Mouse (Mus musculus): ENCODE data around the gene Stard13. TPM values are rescaled to one million over a fixed set of nuclear protein-coding genes. Genes with fewer than 3 reads are reported as not detected.

Gene Stard13
- polyA plus RNA-seq, 1 experiment from 2014 or later = 9.0 TPM

DNA sequence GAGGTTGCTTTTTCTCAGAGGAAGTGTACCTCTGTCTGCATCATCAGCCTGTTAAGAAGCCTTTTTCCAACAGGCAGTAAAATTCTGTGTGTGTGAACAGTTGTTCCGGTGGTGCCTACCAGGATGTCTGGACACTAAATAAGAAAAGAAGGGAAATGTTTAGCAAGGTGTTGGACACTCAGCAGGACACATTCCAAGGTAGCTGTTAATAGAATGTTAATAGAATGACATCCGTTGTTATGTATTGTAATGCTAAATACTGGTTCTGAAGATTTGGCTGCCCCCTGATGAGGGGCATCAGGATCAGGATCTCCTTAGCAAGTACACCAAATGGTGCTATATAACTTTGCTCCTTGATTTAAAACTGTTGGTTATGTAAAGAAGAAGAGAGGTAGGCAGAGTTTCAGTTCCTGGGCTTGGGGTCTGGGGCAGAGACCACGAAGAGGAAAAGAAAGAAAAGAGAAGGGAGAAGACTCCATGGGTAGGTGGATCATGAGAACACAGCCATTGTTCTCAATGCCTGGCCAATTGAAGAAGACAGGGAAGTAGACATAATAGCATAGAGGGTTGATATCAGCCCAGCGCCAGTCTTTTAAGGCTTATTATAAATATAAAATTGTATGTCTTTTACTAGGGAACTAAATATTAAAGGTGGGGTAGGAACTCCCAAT lies 9.8 kb downstream of the Stard13 start:
- 81% methylated on average over 4 of the region's 4 CpGs for WGBS
- H3K4me3 ChIP-seq (replicated peaks) = no peak overlapping the region
- H3K4me1 ChIP-seq = peaks cover under 1% of the 10 kb centered on the region; the same call in 1 of the 2 replicates

DNA sequence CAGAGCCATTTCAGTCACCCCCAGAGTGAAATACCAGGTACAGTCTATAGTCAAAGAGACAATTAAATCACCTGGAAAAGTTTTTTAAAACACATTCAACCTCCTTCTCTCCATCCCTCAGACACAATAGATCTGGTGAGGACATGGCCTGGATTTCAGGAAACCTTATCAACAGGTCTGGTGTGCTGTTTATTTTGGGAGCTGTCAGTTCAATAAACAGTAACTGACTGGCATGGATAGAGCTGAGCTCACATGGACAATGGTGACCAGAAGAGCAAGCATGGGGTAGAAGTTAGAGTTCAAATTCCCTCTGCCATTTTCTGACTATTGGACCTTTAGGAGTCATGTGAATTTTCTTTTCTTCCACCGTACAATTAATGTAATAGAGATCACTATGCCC lies 10.8 kb downstream of the Stard13 start:
- Histone ChIP-seq H3K36me3 (no peaks in the 10 kb centered on the region), H3K4me1 (peaks cover 2% of the 10 kb centered on the region; the same call in 1 of the 2 replicates), H3K9me3 (replicated peaks) (no peaks in the 10 kb centered on the region), H3K9ac (no peak overlapping the region), H3K27ac (replicated peaks) (no peak overlapping the region), H3K27me3 (no peaks in the 10 kb centered on the region), H3K4me2 (replicated peaks) (no peak overlapping the region), H3K4me3 (replicated peaks) (no peak overlapping the region)
- WGBS = 81% methylated on average over 1 of the region's 1 CpGs
- ATAC-seq (ENCODE audit: insufficient number of reproducible peaks, low FRiP score, low TSS enrichment, low read depth) = no peak

More for the DNA sequence above, 9.8 kb downstream of the Stard13 start:
- Histone ChIP-seq H3K9ac (no peak overlapping the region), H3K36me3 (no peaks in the 10 kb centered on the region), H3K27me3 (no peaks in the 10 kb centered on the region), H3K4me2 (replicated peaks) (no peak overlapping the region), H3K27ac (replicated peaks) (no peak overlapping the region), H3K9me3 (replicated peaks) (no peaks in the 10 kb centered on the region)
- ATAC-seq (ENCODE audit: insufficient number of reproducible peaks, low FRiP score, low TSS enrichment, low read depth) = no peak

DNA sequence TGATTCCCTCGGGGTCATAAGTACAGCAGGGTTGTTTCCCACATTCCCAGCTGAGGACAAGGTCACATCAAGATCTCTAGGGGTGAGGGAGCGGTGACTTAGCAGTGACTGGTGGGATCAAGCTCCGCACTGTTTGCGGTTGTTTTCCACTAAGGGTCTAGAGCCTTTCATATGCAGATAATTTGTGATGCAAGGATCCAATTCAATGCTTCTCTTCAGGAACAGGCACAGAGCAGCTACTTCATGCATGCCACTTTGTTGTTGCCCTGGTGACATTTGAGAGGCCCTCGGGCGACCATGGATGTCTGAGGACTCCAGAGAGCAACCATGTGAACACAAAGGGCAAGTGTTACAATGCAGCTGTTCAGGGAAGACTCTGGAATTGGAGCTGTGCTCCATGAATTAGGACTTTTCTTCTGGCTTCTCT lies 14.9 kb downstream of the Stard13 start:
- Histone ChIP-seq H3K27me3 (no peaks in the 10 kb centered on the region), H3K4me1 (peaks cover 2% of the 10 kb centered on the region; the same call in 1 of the 2 replicates), H3K4me2 (replicated peaks) (no peak overlapping the region), H3K9ac (no peak overlapping the region), H3K27ac (replicated peaks) (no peak overlapping the region), H3K9me3 (replicated peaks) (no peaks in the 10 kb centered on the region), H3K4me3 (replicated peaks) (no peak overlapping the region), H3K36me3 (no peaks in the 10 kb centered on the region)
- 33% methylated on average over 6 of the region's 6 CpGs for WGBS
- ATAC-seq (ENCODE audit: insufficient number of reproducible peaks, low FRiP score, low TSS enrichment, low read depth) = peak; percentile 29; the same call in 1 of the 2 replicates

GRCm38 (mm10) chr5:151213097-151213496 lies 20.5 kb downstream of the Stard13 start:
- Histone ChIP-seq H3K27me3 (no peaks in the 10 kb centered on the region), H3K4me1 (no peaks in the 10 kb centered on the region), H3K36me3 (no peaks in the 10 kb centered on the region), H3K27ac (replicated peaks) (no peak overlapping the region), H3K9ac (no peak overlapping the region), H3K4me2 (replicated peaks) (no peak overlapping the region), H3K9me3 (replicated peaks) (no peaks in the 10 kb centered on the region), H3K4me3 (replicated peaks) (no peak overlapping the region)
- no peak for ATAC-seq (ENCODE audit: insufficient number of reproducible peaks, low FRiP score, low TSS enrichment, low read depth)
- WGBS = 71% methylated on average over 3 of the region's 3 CpGs

DNA sequence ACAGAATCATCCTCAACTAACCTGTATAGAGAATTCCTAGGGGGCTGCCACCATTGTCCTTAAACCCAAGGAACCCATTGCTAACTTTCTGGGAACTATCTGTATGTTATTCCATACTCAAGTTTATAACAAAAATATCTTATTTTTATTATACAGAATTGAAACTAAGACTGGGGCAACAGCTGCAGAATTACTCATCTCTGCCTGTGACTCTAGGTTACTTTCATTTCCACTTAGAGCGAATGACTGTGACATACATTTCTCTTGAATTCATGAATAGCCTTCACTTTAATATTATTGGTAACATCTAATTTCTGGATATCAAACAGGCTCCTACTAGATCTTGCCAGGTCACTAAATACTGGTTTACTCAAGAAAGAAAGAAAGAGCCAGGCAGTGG lies 22.8 kb downstream of the Stard13 start:
- Histone ChIP-seq H3K4me3 (replicated peaks) (no peak overlapping the region), H3K9ac (no peak overlapping the region), H3K27ac (replicated peaks) (no peak overlapping the region), H3K9me3 (replicated peaks) (no peaks in the 10 kb centered on the region), H3K4me1 (no peaks in the 10 kb centered on the region), H3K27me3 (no peaks in the 10 kb centered on the region), H3K4me2 (replicated peaks) (no peak overlapping the region), H3K36me3 (no peaks in the 10 kb centered on the region)
- no peak for ATAC-seq (ENCODE audit: insufficient number of reproducible peaks, low FRiP score, low TSS enrichment, low read depth)
- 88% methylated on average over 1 of the region's 1 CpGs for WGBS

GRCm38 (mm10) chr5:151210060-151210459 lies 23.6 kb downstream of the Stard13 start:
- H3K27me3 ChIP-seq = no peaks in the 10 kb centered on the region
- no peak for ATAC-seq (ENCODE audit: insufficient number of reproducible peaks, low FRiP score, low TSS enrichment, low read depth)

DNA sequence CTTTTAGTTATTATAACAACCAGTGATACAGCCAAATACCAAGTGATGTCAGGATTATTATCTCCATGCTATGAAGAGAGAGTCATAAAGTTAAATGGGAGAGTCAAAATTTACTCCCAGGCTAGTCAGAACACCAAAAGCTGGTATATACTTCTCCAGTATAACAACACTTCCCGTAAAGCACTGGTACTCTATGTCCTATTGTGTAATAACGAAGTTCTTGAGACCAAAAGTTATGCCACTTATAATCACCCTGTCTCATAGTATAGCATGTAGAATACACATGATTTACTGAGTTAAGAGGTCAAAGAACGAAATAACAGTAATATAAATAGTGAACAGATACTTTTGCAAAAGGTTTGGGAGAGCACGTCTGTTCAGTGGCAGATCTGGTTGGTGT lies 28.6 kb downstream of the Stard13 start:
- H3K4me3 ChIP-seq (replicated peaks) = no peak overlapping the region
- 88% methylated on average over 4 of the region's 4 CpGs for WGBS
- H3K36me3 ChIP-seq = no peaks in the 10 kb centered on the region
- no peaks in the 10 kb centered on the region for H3K9me3 ChIP-seq (replicated peaks)
- no peaks in the 10 kb centered on the region for H3K4me1 ChIP-seq
- H3K9ac ChIP-seq = no peak overlapping the region
- ATAC-seq (ENCODE audit: insufficient number of reproducible peaks, low FRiP score, low TSS enrichment, low read depth) = no peak
- no peak overlapping the region for H3K27ac ChIP-seq (replicated peaks)
- no peaks in the 10 kb centered on the region for H3K27me3 ChIP-seq
- no peak overlapping the region for H3K4me2 ChIP-seq (replicated peaks)

More at GRCm38 (mm10) chr5:151210060-151210459, 23.6 kb downstream of the Stard13 start:
- Histone ChIP-seq H3K9me3 (replicated peaks) (no peaks in the 10 kb centered on the region), H3K4me3 (replicated peaks) (no peak overlapping the region), H3K9ac (no peak overlapping the region), H3K36me3 (no peaks in the 10 kb centered on the region), H3K4me2 (replicated peaks) (no peak overlapping the region), H3K4me1 (no peaks in the 10 kb centered on the region), H3K27ac (replicated peaks) (no peak overlapping the region)
- WGBS = 81% methylated on average over 2 of the region's 2 CpGs

GRCm38 (mm10) chr5:151202925-151203324 lies 30.7 kb downstream of the Stard13 start:
- Histone ChIP-seq H3K4me2 (replicated peaks) (no peak overlapping the region), H3K9ac (no peak overlapping the region), H3K36me3 (no peaks in the 10 kb centered on the region), H3K27me3 (no peaks in the 10 kb centered on the region), H3K4me3 (replicated peaks) (no peak overlapping the region), H3K9me3 (replicated peaks) (no peaks in the 10 kb centered on the region), H3K4me1 (no peaks in the 10 kb centered on the region), H3K27ac (replicated peaks) (no peak overlapping the region)
- 35% methylated on average over 5 of the region's 5 CpGs for WGBS
- no peak for ATAC-seq (ENCODE audit: insufficient number of reproducible peaks, low FRiP score, low TSS enrichment, low read depth)

GRCm38 (mm10) chr5:151201220-151201619 lies 32.4 kb downstream of the Stard13 start:
- no peak overlapping the region for H3K9ac ChIP-seq
- no peak overlapping the region for H3K4me3 ChIP-seq (replicated peaks)
- no peaks in the 10 kb centered on the region for H3K27me3 ChIP-seq
- H3K4me1 ChIP-seq = 0 out of 2 replicates have a peak, but pooled peaks cover 3% of the 10 kb centered on the region
- H3K4me2 ChIP-seq (replicated peaks) = no peak overlapping the region
- H3K9me3 ChIP-seq (replicated peaks) = no peaks in the 10 kb centered on the region
- H3K27ac ChIP-seq (replicated peaks) = no peak overlapping the region
- no peaks in the 10 kb centered on the region for H3K36me3 ChIP-seq
- ATAC-seq (ENCODE audit: insufficient number of reproducible peaks, low FRiP score, low TSS enrichment, low read depth) = no peak
- WGBS = 45% methylated on average over 3 of the region's 3 CpGs

GRCm38 (mm10) chr5:151199235-151199634 lies 34.4 kb downstream of the Stard13 start:
- Histone ChIP-seq H3K9me3 (replicated peaks) (no peaks in the 10 kb centered on the region), H3K36me3 (no peaks in the 10 kb centered on the region), H3K4me2 (replicated peaks) (no peak overlapping the region), H3K27ac (replicated peaks) (no peak overlapping the region), H3K4me1 (0 out of 2 replicates have a peak, but pooled peaks cover 3% of the 10 kb centered on the region), H3K9ac (no peak overlapping the region), H3K4me3 (replicated peaks) (no peak overlapping the region), H3K27me3 (no peaks in the 10 kb centered on the region)
- no peak for ATAC-seq (ENCODE audit: insufficient number of reproducible peaks, low FRiP score, low TSS enrichment, low read depth)
- 82% methylated on average over 3 of the region's 3 CpGs for WGBS

- Histone ChIP-seq H3K9ac (no peak overlapping the region), H3K4me2 (replicated peaks) (no peak overlapping the region), H3K4me3 (replicated peaks) (no peak overlapping the region), H3K27ac (replicated peaks) (no peak overlapping the region), H3K9me3 (replicated peaks) (no peaks in the 10 kb centered on the region), H3K27me3 (no peaks in the 10 kb centered on the region), H3K36me3 (no peaks in the 10 kb centered on the region), H3K4me1 (0 out of 2 replicates have a peak, but pooled peaks cover 3% of the 10 kb centered on the region)
- no peak for ATAC-seq (ENCODE audit: insufficient number of reproducible peaks, low FRiP score, low TSS enrichment, low read depth)
- WGBS = 65% methylated on average over 13 of the region's 13 CpGs
Observed at GRCm38 (mm10) chr5:151196603-151197272, 36.9 kb downstream of the Stard13 start.

Measured in embryonic facial prominence, embryonic 15.5 days (tissue).